Mouse (Mus musculus) embryonic fibroblast, embryonic 13.5 days (primary cell): Measurements from ENCODE around the gene Tecr. TPM values are rescaled to one million over a fixed set of nuclear protein-coding genes. Genes with fewer than 3 reads are reported as not detected.

ENCODE experiments used
- H3K27ac ChIP-seq: 2 replicates; pipeline ENCODE4 v1.5.1; 2012; ENCODE audit warnings: low read length, control low read depth, inconsistent platforms; ENCODE audit not compliant: insufficient read depth
- H3K4me1 ChIP-seq: 2 replicates; pipeline ENCODE4 v1.6.1; 2011; ENCODE audit warnings: low read length; ENCODE audit not compliant: control insufficient read depth, insufficient read depth
- H3K4me3 ChIP-seq: 2 replicates; pipeline ENCODE4 v1.5.1; 2011; ENCODE audit warnings: mild to moderate bottlenecking, control low read depth, low read length; ENCODE audit not compliant: insufficient read depth
- CTCF ChIP-seq: IDR thresholded peaks from 2 replicates; pipeline ENCODE4 v1.5.1; 2011; ENCODE audit warnings: mild to moderate bottlenecking, control low read depth, low read length, moderate library complexity, borderline replicate concordance; ENCODE audit not compliant: insufficient read depth
- POLR2A ChIP-seq: IDR thresholded peaks from 2 replicates; pipeline ENCODE4 v1.6.1; 2011; ENCODE audit warnings: low read depth, mild to moderate bottlenecking, control low read depth, low read length, moderate library complexity
- polyA plus RNA-seq: library from polyadenylated mRNA; stranded (reverse); fragments of >200 nt; gene quantifications from 2 replicates; pipeline ENCODE4 v1.2.4, GENCODE M21; 2011; ENCODE audit warnings: low read depth; ENCODE audit not compliant: missing spikeins, insufficient read length

Gene Tecr
- polyA plus RNA-seq, 1 experiment: 210 TPM

DNA sequence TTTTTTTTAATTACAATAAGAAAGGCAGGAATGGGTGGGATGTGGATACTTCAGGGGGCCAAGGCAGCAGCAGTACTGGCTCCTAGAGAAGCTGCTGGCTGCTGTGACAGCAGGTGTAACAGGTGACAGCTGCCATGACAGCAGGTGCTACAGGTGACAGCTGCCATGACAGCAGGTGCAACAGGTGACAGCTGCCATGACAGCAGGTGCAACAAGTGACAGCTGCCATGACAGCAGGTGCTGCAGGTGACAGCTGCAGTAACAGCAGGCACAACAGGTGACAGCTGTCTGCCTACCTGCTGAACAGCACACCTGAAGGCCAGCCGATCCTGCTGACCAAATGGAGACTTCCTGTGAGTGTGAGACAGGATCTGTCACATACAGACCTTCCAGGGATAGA, 23.0 kb downstream of the Tecr start:
- no peak for TF ChIP-seq POLR2A
- TF ChIP-seq CTCF: no peak
- Histone ChIP-seq H3K27ac (no peak overlapping the region), H3K4me3 (no peak overlapping the region), H3K4me1 (no peaks in the 10 kb centered on the region)

DNA sequence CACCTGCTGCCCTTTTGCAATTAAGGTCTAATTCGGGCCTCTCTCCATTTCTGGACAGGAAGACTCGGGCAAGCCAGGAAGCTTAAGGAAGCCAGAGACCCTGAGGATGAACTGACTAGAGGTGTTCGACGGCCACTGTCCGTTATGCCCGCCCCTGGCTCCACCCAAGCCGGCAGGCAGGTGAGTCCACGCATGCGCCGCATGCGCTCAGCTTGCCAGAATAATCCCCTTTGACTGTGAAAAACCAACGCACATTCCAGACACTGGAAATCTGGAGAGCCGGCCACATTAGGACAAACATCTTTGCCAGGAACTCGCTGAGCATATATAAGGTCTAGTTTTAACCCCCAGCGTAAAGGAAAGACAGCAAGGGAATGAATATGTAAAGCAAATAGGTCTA, 24.5 kb downstream of the Tecr start:
- H3K4me1 ChIP-seq: no peaks in the 10 kb centered on the region
- TF ChIP-seq CTCF: no peak
- TF ChIP-seq POLR2A: no peak
- H3K4me3 ChIP-seq: no peak overlapping the region
- H3K27ac ChIP-seq: no peak overlapping the region

DNA sequence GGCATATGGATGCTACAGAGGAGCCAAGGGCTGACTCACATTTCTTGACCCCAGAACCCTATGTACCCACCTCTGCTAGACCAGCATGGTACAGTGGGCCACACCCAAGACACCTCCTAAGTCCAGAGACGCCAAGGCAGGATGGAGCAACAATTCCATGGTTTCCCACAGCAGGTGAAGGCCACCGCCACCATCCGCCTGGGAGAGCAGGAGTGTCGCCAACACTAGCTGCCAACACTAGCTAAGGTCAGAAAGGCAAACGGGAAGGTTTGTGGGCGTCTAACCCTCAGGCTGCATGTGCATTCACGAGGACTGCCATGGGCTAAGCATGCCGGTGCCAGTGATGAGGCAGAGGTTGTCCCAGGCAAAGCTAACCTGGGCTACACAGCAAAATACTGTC, 25.5 kb downstream of the Tecr start:
- Histone ChIP-seq H3K4me3 (no peak overlapping the region), H3K4me1 (no peaks in the 10 kb centered on the region; the same call in 1 of the 2 replicates), H3K27ac (no peak overlapping the region)
- TF ChIP-seq POLR2A (no peak), CTCF (no peak)

DNA sequence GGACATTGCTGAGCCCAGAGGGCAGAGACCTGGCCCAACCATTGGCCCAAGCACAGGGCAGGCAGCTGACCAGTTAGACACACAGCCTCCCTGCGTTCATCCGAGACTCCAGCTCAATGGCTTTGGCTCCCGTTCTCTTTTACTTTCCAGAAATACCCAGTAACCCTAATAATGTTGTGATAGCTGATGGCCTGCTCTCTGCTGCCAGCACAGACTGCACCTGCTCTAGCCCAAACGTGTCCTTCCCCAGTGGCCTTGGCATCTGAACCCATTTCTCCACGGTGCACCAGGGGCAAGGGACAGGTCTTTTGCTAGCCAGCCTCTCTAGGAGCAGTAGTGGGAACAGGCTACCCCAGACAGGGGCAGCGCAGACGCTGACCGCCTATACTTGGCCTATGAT, 26.9 kb downstream of the Tecr start:
- H3K27ac ChIP-seq: no peak overlapping the region
- TF ChIP-seq CTCF (no peak), POLR2A (no peak)

DNA sequence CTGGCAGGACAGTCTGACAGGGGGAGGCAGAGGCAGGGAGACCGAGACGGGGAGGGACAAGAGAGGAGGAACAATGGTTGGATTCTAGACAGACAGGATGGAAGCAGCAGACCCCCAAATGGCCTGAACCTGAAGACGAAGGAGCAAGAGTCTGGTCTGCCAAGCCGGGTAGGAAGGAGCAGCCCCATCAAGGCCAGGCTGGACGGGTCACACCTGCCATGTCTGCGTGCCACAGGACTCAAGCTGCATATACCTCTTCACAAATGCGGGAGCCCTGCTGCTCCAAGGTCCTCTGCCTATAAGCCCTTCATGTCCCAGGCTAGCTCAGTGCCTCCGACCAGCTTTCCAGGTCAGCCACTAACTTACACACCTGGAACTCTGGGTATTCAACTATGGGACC, 28.1 kb downstream of the Tecr start:
- H3K4me3 ChIP-seq: no peak overlapping the region
- H3K4me1 ChIP-seq: peaks cover 2% of the 10 kb centered on the region; the same call in 1 of the 2 replicates
- no peak for TF ChIP-seq CTCF
- TF ChIP-seq POLR2A: no peak
- no peak overlapping the region for H3K27ac ChIP-seq

More for the DNA sequence above, 26.9 kb downstream of the Tecr start:
- Histone ChIP-seq H3K4me3 (no peak overlapping the region), H3K4me1 (peaks cover 2% of the 10 kb centered on the region; the same call in 1 of the 2 replicates)

DNA sequence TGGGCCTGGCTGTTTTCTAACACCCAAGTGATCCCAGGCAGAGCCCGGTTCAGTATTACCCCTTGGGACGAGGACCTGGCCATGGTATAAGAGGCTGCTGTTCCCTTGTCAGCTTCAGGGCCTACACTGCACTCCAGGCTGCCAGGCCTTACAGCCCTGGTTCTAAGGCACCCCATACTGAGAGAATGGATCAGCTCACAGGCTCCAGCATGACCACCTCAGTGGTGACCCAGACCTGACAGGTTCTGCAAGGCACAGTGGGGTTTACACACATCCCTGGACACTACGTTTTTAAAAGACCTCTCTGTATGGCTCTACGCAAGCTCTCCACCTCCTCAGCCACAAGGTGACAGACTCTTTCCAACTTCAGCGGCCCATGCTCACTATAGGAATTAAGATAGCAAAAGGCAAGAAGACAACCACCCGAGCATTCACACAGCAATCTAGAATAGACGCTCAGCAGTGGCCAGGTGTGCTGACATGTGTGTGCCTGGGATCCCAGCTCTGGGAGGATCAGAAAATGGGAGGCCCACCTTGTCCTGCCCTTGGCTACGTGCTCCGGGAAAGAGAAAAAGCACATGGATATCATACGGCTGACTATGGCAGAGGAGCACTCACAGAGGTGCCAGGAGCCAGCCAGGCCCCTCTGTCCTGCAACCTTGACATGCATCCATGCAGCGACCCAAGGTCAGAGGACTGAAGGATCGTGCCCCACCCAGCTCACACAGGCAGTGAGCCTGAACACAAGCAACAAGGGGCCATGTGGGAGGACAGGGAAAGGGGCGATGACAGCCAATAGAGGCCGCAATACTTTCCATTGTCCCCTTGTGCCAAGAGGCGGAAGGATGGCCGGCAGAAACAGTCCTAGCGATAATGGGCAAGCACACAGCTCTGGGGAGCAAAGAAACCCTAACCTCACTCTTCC, 29.4 kb downstream of the Tecr start:
- H3K27ac ChIP-seq: no peak overlapping the region
- TF ChIP-seq POLR2A (no peak), CTCF (no peak)
- H3K4me1 ChIP-seq: peaks cover 2% of the 10 kb centered on the region; the same call in 1 of the 2 replicates
- no peak overlapping the region for H3K4me3 ChIP-seq

DNA sequence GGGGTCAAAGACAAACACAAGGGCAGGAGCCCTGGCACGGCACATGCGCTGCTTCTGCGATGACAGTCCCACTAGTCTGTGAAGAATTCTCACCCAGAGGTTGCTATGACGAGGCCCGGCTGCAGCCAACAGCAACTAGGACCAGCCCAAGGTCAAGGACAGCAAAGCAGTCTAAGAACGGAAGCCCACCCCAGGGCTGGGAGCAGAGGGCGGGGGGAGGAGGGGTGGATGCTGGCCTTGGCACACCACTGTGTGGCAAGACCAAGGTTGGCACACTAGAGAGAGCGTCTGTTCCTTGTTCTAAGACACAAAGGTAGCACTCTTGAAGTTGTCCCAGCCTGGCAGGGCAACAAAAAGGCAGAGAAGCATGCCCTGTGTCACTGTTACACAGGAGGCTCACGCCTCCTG, 30.4 kb downstream of the Tecr start:
- TF ChIP-seq POLR2A (no peak), CTCF (no peak)
- Histone ChIP-seq H3K4me1 (peaks cover 2% of the 10 kb centered on the region; the same call in 1 of the 2 replicates), H3K27ac (no peak overlapping the region), H3K4me3 (no peak overlapping the region)

DNA sequence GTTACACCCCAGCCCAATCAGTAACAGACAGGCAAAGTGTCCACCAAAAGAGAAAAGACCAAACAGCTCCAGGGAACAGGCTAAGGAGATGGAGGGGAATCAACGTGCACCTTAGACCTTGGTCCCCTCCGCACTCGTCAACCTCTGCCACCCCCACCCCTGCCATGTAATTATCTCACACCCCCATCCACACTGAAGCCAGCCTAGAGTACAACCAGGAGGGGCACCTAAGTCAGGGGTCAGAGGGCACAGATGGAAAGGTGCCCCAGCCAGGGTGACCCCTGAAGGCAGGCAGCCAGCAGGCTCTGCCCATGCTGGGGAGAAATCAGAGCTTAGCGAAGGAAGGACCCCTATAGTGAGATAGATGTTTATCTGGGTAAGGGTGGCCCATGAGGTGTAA, 30.9 kb downstream of the Tecr start:
- Histone ChIP-seq H3K4me3 (no peak overlapping the region), H3K4me1 (peaks cover 2% of the 10 kb centered on the region; the same call in 1 of the 2 replicates), H3K27ac (no peak overlapping the region)
- no peak for TF ChIP-seq POLR2A
- TF ChIP-seq CTCF: no peak

DNA sequence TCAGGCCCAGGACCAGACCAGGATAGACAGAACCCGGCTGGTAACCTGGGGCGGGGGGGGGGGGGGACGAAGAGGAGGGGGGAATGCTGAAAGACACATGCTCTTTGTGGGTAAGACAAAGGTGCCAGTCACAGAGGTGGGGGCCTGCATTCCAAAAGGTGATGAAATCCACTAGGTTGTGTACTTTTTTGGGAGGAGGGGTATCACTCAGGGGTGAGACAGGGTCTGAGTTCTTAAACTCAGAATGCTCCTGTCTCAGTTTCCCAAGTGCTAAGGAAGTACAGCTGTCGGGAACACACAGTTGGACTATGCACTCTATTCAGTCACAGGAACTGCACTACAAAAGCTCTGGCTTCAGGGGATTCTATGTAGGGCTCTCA, 31.3 kb downstream of the Tecr start:
- Histone ChIP-seq H3K27ac (no peak overlapping the region), H3K4me1 (peaks cover 2% of the 10 kb centered on the region; the same call in 1 of the 2 replicates), H3K4me3 (no peak overlapping the region)
- TF ChIP-seq POLR2A: no peak
- no peak for TF ChIP-seq CTCF

DNA sequence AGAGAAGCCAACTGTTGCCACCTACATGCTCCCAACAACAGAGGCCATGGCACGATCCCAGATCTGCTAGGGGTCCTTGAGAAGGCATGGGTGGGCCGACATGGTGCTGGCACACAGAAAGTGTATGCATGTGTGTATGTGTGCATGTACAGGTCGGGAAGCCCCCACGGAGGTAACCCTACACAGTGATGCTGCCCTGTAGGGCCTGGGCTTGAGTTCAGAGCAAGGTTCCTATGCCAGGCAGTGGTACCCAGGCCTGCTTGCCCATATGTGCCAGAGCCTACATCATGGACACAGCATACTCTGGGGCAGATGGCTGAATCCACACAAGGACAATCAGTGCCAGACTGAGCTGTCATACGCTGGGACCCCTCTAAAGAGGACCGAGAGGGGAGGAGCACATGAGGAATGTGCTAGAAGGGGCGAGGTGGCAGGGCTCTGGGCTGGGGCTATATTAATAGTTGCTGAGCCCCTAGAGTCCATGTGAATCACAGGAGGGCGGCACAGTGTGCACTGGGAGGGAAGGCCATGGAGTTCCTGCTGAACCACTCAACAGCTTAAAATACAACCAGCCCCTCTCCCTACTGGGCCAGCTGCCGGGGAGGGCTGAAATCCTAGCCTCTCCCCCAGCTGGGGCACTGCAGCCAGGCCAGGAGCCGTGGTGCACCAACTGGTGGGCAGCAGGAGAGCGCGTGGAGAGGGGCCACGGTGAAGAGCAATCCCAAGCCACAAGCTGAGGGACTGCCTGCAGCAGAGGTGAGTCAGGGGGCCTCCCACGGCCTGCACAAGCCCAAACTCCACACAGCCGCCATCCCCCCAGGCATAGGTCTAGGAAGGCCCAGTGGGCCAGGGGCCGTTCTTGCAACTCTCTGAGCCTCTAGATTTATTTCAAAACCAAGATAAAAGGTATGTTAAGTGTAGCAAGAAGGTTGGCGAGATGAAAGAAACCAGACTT, 31.9 kb downstream of the Tecr start:
- peaks cover 2% of the 10 kb centered on the region; the same call in 1 of the 2 replicates for H3K4me1 ChIP-seq
- H3K27ac ChIP-seq: no peak overlapping the region
- no peak for TF ChIP-seq CTCF
- TF ChIP-seq POLR2A: no peak
- H3K4me3 ChIP-seq: no peak overlapping the region
